Mouse (Mus musculus) lung, postnatal 14 days (tissue): ENCODE results near the gene Abcb8.
A peak's percentile ranks its signal among the peaks of the same experiment; 100 is the strongest.

Experiments
- DNase-seq: peaks from one replicate; pipeline ENCODE4 v3.0.0; 2021

Gene Abcb8

DNA sequence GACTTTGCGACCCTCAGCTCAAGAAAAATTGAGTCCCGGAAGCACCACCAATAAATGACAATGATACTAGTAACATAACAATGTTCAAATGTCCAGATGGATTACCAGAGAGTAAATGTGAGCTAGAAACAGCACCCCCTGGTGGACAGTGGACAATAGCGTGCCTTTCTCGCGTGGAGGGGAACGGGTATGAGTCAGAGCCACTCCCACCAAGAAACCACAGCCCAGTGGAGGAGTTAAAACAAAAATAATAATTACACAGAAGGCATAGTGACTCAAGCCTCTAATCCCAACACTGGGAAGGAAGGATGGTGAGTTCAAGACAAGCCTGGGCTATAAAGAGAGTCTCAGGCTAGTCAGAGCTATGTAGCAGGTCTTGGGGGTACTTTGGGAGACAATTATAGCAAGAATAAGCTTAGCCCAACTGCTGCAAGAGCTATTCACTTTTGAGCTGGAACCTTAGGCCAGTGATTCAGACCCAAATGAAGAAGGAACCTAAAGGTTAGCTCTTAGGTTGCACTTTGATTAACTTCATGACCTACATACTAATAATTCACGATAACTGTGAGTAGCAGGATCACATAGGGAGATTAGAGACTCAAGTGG is at the start of gene Abcb8:
Abcb8 (plus strand) TSS at position 272 of the 606 bp plus-strand sequence.
- peak; percentile 91 for DNase-seq

DNA sequence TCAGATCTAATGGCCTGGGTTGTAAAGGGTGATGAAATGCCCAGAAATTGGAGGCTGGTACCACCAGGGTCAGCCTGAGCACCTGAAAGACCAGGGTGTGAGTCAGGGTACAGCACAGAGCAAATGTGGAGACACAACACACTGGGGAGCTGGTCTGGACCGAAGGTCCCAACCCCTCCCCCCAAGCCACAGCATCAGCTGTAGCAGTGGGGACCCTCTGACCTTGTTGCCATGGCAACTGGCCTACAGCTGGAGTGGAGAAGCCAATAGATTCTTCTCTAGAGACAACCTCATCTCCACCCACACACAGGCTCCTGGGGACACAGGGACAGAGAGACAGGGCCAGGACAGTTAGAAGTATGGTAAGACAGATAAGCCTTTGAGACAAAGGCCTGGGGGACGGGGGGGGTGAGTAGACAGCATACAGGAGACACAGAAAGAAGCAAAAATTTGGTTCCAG is 49.5 kb upstream of the Abcb8 start:
- DNase-seq: no peak

DNA sequence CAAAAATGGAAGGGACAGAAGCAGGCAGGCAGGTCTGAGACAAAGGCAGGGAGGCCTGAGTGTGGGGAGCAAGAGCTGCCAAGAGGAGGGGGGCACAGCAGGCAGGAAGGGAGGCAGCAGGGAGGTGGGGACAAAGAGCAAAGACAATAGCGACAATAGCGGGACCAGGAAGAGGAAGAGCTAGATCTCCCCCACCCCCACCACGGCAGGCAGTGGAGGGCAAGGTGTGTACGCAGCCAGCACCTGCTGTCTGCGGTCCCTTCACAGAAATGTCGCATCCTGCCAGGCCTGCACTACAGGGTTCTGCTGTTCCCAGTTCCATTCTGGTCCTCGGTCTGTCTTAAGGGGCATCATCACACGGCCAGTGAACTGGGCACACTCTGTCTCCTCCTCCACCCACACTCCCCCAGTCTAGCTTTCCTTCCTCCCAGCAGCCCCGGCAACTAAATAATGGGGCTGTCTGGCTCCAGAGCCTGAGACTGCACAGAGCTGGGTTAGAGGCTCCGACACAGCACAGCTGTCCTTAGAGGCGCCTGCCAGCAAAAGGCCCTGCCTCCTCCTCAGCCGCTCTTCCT is 48.9 kb upstream of the Abcb8 start:
- DNase-seq: peak; percentile 53

DNA sequence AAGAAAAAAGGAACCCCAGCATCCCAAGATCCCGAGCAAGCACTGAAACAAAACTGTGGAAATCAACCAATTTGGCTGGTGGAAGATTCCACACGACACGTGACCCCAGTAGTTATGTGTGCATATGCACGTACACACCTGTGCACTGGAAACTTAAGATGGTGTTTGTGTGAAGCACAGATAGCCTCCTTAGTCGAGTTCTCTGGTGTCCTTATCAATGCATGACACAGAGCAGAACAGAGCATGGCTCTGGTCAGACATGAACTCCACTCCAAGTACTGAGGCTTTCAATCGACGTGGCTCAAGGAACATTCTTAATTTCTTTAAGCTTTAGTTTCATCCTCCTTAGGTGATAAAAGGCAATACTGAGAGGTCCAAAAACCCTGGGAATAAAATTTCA is 47.1 kb upstream of the Abcb8 start:
- no peak for DNase-seq

DNA sequence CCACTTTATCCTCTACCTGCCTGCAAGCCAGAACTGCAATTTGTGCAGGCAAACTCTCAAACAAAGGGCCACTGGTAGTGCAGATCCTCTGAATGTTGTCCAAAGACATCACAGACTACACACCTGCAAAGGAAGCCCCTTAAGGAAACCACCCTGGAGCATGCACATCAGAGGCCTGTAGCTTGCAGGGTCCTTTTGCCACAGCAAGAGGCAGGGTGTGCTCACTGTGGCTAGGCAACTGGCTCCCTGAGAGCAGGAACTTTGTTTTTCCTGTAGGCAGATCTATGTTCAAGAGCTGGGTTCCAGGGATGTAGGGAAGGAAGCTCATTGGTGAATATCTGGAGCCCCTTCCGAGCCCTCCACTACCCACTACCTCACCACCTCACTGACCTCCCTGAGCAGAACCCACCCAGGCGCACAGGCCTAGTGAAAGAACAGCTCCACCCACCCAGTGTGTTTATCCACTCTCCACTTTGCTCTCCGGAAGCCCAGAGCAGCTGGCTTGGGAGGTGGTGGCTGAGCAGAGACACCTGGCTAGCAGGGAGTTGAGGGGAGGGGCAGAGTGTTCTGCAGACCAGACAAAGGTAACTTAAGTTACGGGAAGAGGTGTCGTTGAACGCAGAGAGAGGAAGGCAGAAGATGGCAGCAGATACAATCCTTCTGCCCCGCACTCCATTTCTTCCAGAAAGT is 46.1 kb upstream of the Abcb8 start:
- DNase-seq: peak; percentile 69

DNA sequence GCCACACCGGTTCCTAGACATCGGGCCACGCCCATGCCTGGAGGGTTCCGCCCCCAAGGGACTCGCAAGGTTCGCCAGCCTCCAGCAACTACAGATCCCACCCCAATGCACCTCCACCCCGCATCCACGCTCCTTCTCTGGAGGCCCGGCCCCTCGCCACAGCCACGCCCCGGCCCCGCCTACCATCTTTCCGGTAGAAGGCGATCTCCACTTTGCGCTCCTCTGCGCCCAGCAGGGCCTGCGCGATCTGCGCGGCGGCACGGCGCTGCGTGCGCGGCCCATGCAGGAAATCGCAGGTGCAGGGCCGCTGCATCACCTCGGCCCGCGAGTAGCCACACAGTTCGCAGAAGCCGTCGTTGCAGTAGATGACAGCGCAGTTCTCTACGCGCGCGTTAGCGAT is 45.3 kb upstream of the Abcb8 start:
- DNase-seq: peak; percentile 79

DNA sequence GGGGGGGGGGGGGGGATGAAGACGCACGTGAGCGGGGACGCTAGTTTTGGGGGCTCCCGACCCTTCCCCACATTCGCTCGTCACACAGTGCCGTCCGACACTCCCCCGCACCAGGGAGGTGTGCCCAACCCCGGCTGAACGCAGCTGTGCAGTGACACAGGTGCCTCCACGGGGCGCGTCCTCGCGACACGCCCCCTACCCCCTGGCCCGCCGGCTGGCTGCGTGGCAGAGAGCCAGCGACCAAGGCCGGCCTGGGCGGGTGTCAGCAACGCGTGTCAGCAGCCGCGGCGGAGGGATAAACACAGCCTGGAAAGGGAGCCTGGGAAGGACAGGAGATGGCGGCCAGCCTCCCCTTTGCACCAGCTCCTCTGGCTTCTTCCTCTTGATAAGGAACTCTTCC is 44.9 kb upstream of the Abcb8 start:
- DNase-seq: peak; percentile 49

DNA sequence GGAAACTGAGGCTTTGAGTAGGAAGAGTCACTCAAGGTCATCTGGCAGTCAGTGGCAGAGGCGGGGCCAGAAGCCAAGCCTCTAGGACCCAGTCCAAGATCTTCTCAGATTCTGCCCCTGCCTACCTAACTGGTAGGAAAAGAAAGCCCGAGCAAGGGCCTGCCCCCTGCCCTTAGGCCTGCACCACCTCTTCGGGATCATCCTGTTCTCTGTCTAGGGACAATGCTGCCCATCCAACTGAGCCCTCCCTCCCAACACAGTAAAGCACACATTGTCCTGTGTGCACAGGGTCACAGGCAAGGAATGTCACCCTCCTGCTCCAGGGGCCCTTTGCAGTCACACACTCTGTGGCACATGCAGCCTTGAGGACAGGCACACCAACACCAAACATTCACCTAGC is 43.4 kb upstream of the Abcb8 start:
- no peak for DNase-seq

DNA sequence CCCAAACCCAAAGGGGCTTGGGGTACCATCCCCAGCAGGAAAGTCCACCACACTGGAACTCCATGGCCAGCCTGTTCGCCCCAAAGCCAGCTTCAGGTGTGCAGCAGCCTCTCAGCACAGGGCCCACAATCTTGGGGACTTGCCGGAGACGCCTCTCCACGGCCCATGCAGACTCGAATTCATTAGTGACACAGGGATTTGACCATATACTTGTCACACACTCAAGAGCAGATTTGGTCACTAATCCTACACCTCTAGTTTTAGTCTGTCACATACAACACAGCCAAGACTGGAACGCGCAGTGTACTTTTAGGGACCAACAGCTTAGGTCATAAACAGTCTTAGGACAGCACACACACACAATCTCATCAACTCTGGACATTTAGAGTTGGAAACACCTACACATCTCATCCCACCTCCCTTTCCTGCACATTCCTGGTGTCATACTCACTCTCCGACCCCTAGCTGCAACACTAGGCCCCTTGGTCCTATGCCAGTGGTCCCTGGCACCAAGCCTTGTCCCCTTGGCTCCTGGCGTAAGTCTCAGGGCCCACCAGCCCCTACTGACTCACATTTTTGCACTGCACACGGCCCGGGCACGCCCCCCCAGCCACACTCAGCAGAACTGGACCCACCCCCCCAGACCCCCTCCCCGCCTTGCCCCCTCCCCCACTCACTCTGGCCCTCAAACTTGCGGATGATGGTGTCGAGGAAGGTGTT is 42.8 kb upstream of the Abcb8 start:
- no peak for DNase-seq

DNA sequence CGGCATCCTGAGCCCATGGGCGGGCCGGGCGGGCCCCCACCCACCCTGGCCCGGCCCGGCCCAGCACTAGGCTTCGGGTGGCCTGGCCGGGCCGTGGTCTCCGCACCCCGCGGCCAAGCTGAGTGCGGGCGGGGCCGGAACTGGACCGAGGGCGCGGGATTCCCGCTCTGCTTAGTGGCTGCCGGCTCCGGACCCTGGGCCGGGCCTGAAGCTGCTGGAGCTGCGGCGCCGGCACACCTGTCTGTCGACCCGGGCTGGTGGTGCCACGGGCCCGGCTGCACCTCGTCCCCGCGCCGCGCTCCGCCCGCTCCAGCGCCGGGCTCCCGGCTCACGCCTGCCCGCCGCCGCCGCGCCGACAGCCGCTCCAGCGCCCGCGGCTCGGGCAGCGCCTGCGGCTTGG is 42.2 kb upstream of the Abcb8 start, which contains the start of gene Kcnh2:
Kcnh2 (minus strand) TSS at position 327 of the 400 bp plus-strand sequence.
- DNase-seq: no peak

DNA sequence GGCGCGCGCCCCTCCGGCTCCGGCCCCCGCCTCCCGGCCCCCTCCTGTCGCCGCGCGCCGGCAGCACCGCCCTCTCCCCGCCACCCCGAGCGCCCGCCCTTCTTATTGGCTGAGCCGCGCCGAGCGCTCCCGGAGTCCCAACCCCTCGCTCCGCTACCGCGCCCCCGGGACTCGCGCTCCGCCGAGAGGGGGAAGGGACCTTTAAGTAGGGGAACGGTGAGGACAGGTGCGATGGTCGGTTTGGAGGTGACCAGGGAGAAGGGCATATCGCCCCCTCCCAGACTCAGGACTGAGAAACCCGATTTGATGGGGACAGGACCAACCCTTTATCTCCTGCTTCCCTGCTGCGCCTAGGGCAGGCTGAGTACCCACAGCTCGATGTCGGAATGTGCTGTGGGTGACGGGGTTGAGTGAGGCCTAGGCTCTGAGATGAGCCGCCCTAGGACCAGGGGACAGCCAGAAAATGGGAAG is 41.7 kb upstream of the Abcb8 start:
- peak; percentile 81 for DNase-seq

DNA sequence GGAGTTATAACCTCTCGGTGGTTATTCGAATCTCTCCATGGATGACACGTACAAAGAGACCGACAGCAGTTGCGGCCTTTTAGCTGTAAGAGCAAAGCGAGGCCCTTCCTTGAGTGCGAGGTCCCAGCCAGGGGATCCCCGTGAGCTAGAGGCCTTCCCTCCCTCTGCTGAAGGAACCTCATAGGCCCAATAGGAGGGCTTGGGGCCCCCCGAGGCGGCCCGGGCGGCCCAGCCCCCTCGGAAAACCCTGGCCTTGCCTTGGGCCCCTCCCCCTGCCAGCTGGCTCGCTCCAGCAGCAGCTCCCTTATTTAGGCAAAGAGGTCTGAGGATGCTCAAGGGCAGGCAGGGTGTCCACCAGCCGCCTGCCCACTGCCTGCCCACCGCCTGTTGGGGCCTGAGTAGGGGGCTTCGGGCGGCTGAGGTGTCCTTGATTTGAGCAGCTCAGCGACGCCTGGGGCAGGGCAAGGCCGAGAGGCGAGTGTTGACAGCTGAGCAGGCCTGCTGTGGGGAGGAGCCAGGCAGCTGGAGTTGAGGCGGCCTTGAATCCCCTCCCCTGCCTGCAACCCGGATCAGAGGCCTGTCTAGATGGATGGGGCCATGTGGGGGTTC is 41.1 kb upstream of the Abcb8 start:
- DNase-seq: no peak

DNA sequence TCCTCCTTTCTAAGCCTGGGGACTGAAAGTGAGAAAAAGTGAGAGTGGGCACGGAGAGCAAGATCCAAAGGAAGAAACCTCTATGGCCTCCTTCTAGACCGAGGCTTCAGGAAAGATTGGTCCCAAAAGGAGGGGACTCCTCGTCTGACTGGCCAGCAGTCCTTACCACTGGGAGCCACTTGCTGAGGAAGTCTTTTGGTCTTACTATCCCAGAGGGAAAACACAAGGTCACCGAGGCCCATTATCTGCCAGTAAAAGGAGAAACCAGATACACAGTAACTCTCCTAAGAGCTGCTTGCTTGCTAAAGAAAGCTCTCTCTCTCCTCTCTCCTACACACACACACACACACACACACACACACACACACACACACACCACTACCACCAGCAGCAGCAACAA is 40.1 kb upstream of the Abcb8 start:
- no peak for DNase-seq

DNA sequence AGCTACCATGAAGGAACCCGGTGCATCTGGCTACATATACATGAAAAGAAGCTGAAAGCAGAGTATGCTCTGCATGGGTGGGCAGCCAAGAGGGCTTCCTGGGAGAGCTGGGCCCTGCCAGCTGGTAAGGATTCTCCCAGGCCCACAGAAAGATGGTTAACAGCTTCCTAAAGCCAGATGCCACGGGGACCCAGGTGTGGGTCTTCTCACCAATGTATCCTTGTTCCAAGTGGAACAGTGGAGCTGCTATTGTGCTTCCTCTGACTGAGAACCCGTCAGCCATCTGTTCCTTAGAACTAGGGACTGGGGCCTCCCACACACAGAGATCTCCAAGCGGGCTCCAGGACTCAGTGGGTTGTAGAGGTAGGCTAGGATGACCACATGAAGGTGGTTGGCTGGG is 36.7 kb upstream of the Abcb8 start:
- DNase-seq: no peak

DNA sequence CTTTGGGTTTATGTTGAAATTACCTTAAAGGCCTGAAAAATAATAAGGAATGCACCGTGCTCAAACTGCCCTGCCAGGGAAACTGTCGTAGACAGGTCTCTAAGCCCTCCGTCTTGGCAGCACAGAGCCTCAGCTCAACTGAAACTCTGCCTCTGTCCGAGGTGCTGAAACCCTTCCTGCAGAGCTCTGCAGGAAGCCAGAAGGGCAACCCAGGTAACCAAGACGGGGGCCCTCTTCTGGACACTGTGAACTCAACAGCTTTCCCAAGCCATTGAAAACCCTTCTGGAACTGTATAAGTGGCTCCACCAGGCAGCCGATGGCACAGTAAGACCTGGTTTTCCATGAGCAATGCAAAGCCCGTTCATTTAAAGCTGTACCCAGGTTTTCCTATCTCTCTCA is 36.0 kb upstream of the Abcb8 start:
- peak; percentile 87 for DNase-seq

DNA sequence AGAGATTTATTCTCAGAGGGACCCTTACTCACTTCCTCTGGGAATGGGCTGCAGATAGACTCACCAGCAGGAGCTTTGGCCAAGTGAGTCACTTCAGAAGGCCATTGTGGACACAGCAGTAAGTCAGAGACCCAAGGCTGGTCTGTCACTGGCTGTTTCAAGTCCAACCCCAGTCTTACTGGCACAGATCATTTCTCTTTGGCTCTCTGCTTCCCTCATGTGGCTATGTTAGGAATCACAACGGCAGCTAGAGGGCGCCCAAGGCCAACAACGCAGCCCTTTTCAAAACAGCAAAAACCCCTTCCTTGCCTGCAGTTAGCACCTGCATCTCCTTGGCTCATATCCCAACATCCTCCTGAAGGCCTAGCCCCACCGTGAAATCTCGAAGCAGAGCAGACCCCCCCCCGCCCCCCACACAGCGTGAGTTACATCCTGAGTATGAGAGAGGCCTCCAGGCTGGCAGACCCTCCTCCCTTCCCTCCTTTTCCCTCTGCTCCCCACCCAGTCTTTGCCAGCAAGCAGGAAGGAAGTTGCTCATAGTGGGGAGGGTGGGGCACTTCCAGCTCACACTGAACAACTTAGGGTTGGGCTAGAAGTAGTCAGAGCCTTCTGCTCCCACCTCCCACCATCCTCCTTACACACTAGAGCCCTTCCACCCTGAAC is 32.5 kb upstream of the Abcb8 start:
- DNase-seq: peak; percentile 88

DNA sequence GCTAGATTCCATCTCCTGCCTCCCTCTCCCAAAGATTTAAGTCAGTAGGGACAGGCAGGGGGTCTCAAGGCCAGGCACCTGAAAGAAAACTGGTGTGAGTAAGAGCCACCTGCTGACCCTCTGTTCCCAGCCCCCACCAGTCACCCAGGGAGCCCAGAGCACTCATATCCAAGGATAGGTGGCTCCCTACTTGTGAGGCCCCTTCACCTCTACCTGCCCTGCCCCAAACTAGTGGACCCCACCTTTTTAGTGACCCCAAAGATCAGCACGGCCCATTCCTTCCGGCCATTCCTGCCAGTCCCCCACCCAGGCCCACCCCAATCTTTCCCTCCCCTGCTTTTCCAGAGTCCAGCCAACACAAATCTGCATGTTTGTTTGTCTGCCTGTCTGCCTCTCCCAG is 30.0 kb upstream of the Abcb8 start:
- DNase-seq: no peak

DNA sequence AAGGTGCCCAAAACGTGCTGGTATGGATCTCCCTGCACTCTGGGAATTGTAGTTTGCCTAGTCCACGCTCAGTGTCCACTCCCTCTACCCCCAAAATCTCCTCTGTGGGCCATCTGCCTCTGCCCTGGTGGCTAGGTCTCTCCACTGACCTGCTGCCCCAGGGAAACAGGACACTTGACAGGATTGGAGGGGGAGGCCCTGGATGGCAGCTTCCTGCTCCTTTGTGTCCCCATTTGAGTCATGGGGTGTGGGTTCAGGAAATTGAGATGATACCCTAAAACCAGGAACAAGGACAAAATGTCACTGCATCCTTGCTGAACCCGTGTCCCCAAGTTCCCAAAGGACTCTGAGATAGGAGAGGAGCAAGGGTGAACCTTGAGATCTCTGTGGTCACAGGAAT is 29.4 kb upstream of the Abcb8 start:
- DNase-seq: no peak

DNA sequence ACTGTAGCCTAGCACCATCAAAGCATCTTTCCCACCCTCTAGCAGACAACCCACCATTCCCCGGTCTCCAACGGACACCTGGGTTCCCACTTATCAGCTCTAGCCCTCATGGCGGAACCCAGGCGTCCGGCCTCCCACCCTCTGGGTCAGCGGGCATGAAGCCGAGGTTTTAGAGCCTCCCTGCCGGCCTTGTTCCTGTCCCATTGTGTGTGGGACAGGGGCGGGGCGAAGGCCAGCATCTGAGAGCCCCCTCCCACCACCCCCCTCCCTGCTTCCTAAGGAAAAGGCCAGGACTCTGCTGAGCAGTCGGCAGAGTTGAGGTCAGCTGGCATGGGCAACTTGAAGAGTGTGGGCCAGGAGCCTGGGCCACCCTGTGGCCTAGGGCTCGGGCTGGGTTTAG is 29.0 kb upstream of the Abcb8 start, which contains the start of gene Nos3:
Nos3 (plus strand) TSS at position 303 of the 400 bp plus-strand sequence.
- peak; percentile 56 for DNase-seq

DNA sequence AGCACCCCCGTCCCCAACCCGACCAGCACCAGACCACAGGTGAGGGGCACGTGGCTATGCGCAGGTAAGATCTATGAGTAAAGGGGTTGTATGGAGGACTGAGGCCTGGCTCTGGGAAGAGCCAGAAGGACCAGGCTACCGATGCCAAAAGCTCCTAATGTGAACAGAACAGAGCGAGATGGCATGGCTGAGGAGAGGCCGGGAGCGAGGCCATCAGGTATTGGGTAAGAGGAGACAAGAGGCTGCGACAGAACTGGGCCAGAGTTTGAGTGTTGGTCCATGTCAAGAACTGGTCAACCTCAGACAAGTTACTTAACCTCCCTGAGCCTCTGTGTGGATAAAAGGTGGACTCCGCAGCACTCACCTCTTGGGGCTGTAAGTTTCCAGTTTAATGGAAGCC is 28.5 kb upstream of the Abcb8 start:
- no peak for DNase-seq

DNA sequence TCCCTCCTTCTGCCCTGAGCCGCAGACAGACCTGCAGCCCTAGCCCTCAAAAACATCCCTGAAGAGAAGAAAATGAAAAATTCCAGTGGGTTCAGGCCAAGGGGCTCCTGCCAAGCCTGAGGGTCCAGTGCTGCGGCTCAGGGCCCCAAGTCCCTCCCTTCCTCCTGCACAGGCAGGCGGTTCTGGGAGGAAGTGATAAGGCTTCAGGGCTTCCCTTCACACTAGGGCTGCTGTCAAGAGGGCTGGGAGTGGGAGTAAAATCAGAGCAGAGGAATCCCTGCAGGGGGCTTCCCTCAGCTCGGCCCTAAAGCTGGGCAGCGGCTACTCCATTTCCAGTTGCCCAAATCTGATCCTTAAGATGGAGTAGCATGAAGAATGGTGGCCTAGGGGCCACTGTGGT is 27.9 kb upstream of the Abcb8 start:
- no peak for DNase-seq

DNA sequence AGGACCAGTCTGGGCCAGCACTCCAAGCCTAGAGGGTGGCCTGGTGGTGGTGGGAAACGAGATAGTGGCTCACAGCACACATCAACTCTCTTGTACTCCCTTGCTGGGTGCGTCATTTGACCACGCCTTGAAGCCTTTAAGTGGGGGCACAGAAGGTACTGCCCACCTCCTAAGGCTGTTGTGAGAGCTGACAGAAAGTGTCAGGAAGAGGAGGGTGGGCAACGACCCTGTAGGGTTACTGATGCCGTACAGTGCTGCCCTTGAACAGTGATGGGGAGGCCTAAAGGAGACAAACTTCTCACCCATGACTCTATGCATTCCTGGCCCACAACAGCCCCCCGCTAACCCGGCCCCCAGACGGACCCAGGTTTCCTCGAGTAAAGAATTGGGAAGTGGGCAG is 27.0 kb upstream of the Abcb8 start:
- no peak for DNase-seq

DNA sequence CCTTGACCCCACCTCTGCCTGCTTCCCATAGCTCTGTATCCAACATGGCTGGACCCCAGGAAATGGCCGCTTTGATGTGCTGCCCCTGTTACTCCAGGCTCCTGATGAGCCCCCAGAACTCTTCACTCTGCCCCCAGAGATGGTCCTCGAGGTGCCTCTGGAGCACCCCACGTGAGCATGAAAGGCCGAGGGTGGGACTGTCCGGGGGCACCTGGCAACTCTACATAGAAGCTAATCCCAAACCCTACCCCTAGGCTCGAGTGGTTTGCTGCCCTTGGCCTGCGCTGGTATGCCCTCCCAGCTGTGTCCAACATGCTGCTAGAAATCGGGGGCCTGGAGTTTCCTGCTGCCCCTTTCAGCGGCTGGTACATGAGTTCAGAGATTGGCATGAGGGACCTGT is 23.7 kb upstream of the Abcb8 start:
- DNase-seq: no peak
